Mouse (Mus musculus): ENCODE results near the gene Tppp. TPM values are rescaled to one million over a fixed set of nuclear protein-coding genes. Genes with fewer than 3 reads are reported as not detected.
"Not testable (repeated sequence)": the region's sequence is repeated elsewhere in the genome, so short reads cannot be mapped to it uniquely, and the experiment has no call there.

The Tppp gene
- polyA plus RNA-seq, 1 experiment from 2014 or later, result 1.8 TPM

DNA sequence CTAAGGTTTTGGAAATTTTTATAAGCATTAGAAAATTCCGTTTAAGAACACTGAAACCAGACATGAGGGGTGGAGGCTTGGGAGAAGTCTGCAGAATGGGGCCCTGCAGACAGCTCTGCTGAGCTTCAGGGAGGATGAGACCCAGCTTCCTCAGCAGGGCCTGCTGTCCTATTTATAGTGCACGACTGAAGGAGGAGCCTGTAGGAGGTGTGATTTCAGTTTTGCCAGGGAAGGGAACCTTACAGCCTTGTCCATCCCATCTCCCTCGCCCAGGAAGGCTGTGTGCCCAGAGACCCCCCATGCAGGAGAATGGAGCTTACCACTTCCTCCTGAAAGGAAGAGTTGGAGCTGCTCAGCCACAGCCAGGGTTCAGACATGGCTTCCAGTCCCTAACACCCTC, 1.5 kb downstream of the Tppp start:
- H3K4me2 ChIP-seq (replicated peaks; ENCODE audit: low read depth, low read length), result peak overlapping the region; percentile 100; the same call in 1 of the 2 replicates
- no peak overlapping the region for H3K9ac ChIP-seq (replicated peaks; ENCODE audit: low read depth, low read length)
- peak overlapping the region; percentile 48 for H3K4me3 ChIP-seq (ENCODE audit: low read depth, low read length)
- no peaks in the 10 kb centered on the region for H3K36me3 ChIP-seq (ENCODE audit: control insufficient read depth, insufficient read depth, low read length)
- H3K27me3 ChIP-seq (ENCODE audit: control insufficient read depth, insufficient read depth, low read length), result 0 out of 2 replicates have a peak, but pooled peaks cover 6% of the 10 kb centered on the region
- no peak for ATAC-seq (ENCODE audit: insufficient number of reproducible peaks, insufficient read depth, low FRiP score, low read depth)
- H3K27ac ChIP-seq (ENCODE audit: low read length), result no peak overlapping the region
- 21% methylated on average over 3 of the region's 3 CpGs for WGBS
- no peaks in the 10 kb centered on the region for H3K9me3 ChIP-seq (ENCODE audit: control insufficient read depth, low read depth, low read length)
- 0 out of 2 replicates have a peak, but pooled peaks cover 2% of the 10 kb centered on the region for H3K4me1 ChIP-seq (ENCODE audit: control insufficient read depth, insufficient read depth, low read length)

DNA sequence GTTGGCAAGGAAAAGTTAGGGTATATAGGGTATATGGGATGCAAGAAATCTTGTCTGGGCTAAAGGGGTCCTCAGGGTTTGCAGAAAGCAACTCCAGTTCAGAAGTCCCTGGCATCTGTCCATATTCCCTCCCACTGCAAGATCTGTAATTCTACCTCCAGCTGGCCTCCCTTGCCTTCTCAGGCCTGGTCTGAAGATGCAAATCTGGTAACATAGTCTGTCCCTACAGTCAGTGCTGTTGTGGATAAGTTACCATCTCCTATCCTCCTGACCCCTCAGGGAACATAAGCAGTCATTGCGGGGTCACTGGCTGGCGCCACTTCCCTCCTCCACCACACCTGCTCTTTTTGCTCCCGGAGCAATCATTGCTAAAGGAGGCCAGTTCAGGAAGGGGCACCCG, 6.7 kb downstream of the Tppp start:
- WGBS, result 69% methylated on average over 4 of the region's 4 CpGs
- Histone ChIP-seq H3K36me3 (ENCODE audit: control insufficient read depth, insufficient read depth, low read length) (no peaks in the 10 kb centered on the region), H3K4me3 (ENCODE audit: low read depth, low read length) (no peak overlapping the region), H3K9ac (replicated peaks; ENCODE audit: low read depth, low read length) (no peak overlapping the region), H3K4me2 (replicated peaks; ENCODE audit: low read depth, low read length) (no peak overlapping the region), H3K9me3 (ENCODE audit: control insufficient read depth, low read depth, low read length) (no peaks in the 10 kb centered on the region), H3K4me1 (ENCODE audit: control insufficient read depth, insufficient read depth, low read length) (no peaks in the 10 kb centered on the region), H3K27ac (ENCODE audit: low read length) (no peak overlapping the region), H3K27me3 (ENCODE audit: control insufficient read depth, insufficient read depth, low read length) (no peaks in the 10 kb centered on the region)
- ATAC-seq (ENCODE audit: insufficient number of reproducible peaks, insufficient read depth, low FRiP score, low read depth), result no peak

DNA sequence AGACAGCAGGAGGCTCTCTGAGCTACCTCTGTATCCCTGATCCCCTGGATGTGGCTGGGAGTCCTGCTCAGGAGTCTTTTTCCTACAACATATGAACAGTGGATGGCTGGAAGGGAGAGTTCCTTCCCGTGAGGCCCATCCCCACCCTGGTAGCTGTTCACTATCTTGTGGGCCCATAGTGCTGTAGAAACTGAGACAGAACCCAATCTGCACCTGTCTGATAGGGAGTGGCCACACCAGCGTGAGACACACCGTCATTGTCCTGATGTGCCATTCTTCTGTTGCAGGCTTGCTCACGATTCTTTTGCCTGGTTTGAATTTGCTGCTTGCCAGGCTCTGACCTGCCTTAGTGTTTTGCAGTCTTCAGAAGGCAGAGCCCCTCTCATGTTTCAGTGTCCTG, 8.2 kb downstream of the Tppp start:
- Histone ChIP-seq H3K4me2 (replicated peaks; ENCODE audit: low read depth, low read length) (no peak overlapping the region), H3K36me3 (ENCODE audit: control insufficient read depth, insufficient read depth, low read length) (no peaks in the 10 kb centered on the region), H3K27me3 (ENCODE audit: control insufficient read depth, insufficient read depth, low read length) (no peaks in the 10 kb centered on the region), H3K4me1 (ENCODE audit: control insufficient read depth, insufficient read depth, low read length) (no peaks in the 10 kb centered on the region), H3K27ac (ENCODE audit: low read length) (no peak overlapping the region), H3K9me3 (ENCODE audit: control insufficient read depth, low read depth, low read length) (no peaks in the 10 kb centered on the region), H3K4me3 (ENCODE audit: low read depth, low read length) (no peak overlapping the region), H3K9ac (replicated peaks; ENCODE audit: low read depth, low read length) (no peak overlapping the region)
- no peak for ATAC-seq (ENCODE audit: insufficient number of reproducible peaks, insufficient read depth, low FRiP score, low read depth)
- WGBS, result 74% methylated on average over 4 of the region's 4 CpGs

DNA sequence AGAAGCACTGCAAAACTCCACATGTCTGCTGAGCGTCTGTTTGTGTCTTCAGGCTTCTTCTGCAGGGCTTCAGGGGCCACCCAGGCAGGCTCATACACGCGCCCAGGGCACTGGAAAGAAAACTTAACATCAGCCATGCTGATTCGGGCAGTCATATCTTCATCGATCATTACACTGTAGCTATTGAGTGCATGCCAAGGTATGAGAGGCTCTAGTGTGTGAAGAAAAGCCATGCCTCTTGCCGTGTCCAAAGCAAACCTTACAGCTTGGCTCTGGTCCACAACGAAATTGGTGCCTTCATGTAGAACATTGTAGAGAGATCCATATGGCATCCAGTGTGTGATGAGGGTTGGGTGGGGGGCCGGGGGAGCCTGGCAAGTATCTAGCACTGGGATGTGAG, 9.8 kb downstream of the Tppp start:
- H3K27me3 ChIP-seq (ENCODE audit: control insufficient read depth, insufficient read depth, low read length); H3K4me1 ChIP-seq (ENCODE audit: control insufficient read depth, insufficient read depth, low read length); ATAC-seq (ENCODE audit: insufficient number of reproducible peaks, insufficient read depth, low FRiP score, low read depth); H3K4me2 ChIP-seq (replicated peaks; ENCODE audit: low read depth, low read length); H3K27ac ChIP-seq (ENCODE audit: low read length); H3K36me3 ChIP-seq (ENCODE audit: control insufficient read depth, insufficient read depth, low read length); H3K4me3 ChIP-seq (ENCODE audit: low read depth, low read length); H3K9me3 ChIP-seq (ENCODE audit: control insufficient read depth, low read depth, low read length); H3K9ac ChIP-seq (replicated peaks; ENCODE audit: low read depth, low read length): not testable (repeated sequence)
- 82% methylated on average over 8 of the region's 8 CpGs for WGBS

DNA sequence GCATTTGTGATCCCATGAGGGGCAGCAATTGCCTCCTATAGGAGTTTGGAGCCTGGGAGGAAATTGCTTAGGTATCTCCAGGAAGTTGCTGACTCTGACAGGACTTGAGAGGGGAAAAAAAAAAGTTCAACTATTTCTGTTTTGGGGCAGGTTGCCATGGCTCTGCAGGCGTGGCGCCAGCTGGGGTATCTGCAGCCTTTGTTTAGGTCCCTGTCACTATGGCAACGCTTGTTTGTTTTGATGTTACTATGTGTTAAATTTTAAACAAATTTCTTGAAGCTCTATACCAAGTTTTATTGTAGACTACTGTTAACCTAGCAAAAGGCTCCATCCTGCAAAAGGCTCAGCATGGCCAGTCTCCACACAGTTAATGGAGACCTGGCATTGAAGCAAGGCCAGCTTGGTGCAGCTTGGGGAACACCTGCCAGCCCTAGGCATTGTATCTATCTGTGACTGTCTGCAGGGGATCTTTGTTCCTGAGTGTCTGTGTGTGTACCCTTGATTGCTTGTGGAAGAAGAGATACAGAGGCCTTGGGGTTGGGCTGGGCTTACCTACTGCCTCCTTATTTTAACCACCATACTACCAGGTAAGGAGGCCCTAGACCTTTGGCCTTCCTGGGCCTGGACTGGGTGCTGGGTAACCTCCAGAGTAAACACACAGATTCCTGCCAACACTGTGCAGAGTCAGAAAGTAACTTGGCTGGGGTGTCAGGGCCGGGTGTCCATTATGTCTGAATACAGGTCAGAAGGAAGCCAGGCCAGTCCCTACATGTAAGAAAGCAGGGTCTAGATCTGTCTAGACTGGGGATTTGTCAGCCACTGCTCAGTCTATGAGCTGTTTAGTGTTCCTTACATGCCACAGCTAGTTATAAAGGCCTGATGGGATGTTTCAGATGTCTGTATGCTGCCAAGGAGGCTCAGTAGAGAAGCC, 16.2 kb downstream of the Tppp start:
- WGBS, result 68% methylated on average over 4 of the region's 4 CpGs
- Histone ChIP-seq H3K36me3 (ENCODE audit: control insufficient read depth, insufficient read depth, low read length) (no peaks in the 10 kb centered on the region), H3K27ac (ENCODE audit: low read length) (no peak overlapping the region), H3K4me3 (ENCODE audit: low read depth, low read length) (no peak overlapping the region), H3K4me2 (replicated peaks; ENCODE audit: low read depth, low read length) (no peak overlapping the region), H3K27me3 (ENCODE audit: control insufficient read depth, insufficient read depth, low read length) (no peaks in the 10 kb centered on the region), H3K4me1 (ENCODE audit: control insufficient read depth, insufficient read depth, low read length) (no peaks in the 10 kb centered on the region), H3K9me3 (ENCODE audit: control insufficient read depth, low read depth, low read length) (no peaks in the 10 kb centered on the region), H3K9ac (replicated peaks; ENCODE audit: low read depth, low read length) (no peak overlapping the region)
- peak; percentile 20; the same call in 1 of the 2 replicates for ATAC-seq (ENCODE audit: insufficient number of reproducible peaks, insufficient read depth, low FRiP score, low read depth)

DNA sequence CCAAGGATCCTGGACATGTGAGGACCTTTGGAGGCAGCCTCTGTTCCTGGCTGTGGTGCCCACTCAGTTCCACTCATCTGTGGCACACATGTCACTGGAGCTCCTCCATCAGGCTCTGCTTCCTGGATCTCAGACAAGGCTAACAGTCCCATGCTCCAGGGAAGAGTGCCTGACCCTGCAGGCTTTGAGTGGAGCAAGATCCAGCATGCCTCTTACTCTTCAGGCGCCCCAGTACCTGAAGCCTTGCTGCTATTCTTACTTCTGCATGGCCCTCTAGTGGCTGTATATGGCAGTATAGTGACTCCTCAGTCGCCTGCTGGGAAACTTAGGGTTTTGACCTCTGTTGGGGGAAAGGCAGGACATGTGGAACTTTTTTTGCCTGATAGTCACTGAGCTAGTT, 17.0 kb downstream of the Tppp start:
- H3K27ac ChIP-seq (ENCODE audit: low read length), result no peak overlapping the region
- ATAC-seq (ENCODE audit: insufficient number of reproducible peaks, insufficient read depth, low FRiP score, low read depth), result peak; percentile 48
- H3K9me3 ChIP-seq (ENCODE audit: control insufficient read depth, low read depth, low read length), result no peaks in the 10 kb centered on the region
- no peaks in the 10 kb centered on the region for H3K36me3 ChIP-seq (ENCODE audit: control insufficient read depth, insufficient read depth, low read length)
- 19% methylated on average over 2 of the region's 2 CpGs for WGBS
- no peak overlapping the region for H3K4me2 ChIP-seq (replicated peaks; ENCODE audit: low read depth, low read length)
- H3K9ac ChIP-seq (replicated peaks; ENCODE audit: low read depth, low read length), result no peak overlapping the region
- H3K27me3 ChIP-seq (ENCODE audit: control insufficient read depth, insufficient read depth, low read length), result no peaks in the 10 kb centered on the region
- H3K4me3 ChIP-seq (ENCODE audit: low read depth, low read length), result no peak overlapping the region
- H3K4me1 ChIP-seq (ENCODE audit: control insufficient read depth, insufficient read depth, low read length), result no peaks in the 10 kb centered on the region

DNA sequence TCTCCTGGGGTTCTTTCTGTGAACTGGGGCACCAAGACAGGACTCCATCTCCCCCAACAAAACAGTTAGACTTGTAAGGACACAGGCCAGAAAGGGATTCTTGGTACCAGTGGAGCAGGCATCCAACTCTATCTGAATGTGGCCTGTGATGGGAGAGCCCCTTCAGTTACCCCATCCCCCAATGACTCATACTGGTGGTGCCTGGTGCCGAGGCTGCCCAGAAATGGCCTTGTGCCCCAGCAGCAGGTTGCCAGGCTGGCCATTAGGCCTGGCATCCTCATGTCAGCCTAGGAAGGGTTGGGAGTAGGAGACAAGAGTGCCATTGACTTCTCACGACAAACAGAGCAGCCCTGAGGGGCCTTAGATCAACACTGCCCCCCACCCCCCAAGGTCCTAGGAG, 18.9 kb downstream of the Tppp start:
- Histone ChIP-seq H3K9me3 (ENCODE audit: control insufficient read depth, low read depth, low read length) (no peaks in the 10 kb centered on the region), H3K9ac (replicated peaks; ENCODE audit: low read depth, low read length) (no peak overlapping the region), H3K27me3 (ENCODE audit: control insufficient read depth, insufficient read depth, low read length) (no peaks in the 10 kb centered on the region), H3K27ac (ENCODE audit: low read length) (no peak overlapping the region), H3K4me3 (ENCODE audit: low read depth, low read length) (no peak overlapping the region), H3K4me1 (ENCODE audit: control insufficient read depth, insufficient read depth, low read length) (no peaks in the 10 kb centered on the region), H3K36me3 (ENCODE audit: control insufficient read depth, insufficient read depth, low read length) (no peaks in the 10 kb centered on the region), H3K4me2 (replicated peaks; ENCODE audit: low read depth, low read length) (no peak overlapping the region)
- no peak for ATAC-seq (ENCODE audit: insufficient number of reproducible peaks, insufficient read depth, low FRiP score, low read depth)
- 61% methylated on average over 2 of the region's 2 CpGs for WGBS

DNA sequence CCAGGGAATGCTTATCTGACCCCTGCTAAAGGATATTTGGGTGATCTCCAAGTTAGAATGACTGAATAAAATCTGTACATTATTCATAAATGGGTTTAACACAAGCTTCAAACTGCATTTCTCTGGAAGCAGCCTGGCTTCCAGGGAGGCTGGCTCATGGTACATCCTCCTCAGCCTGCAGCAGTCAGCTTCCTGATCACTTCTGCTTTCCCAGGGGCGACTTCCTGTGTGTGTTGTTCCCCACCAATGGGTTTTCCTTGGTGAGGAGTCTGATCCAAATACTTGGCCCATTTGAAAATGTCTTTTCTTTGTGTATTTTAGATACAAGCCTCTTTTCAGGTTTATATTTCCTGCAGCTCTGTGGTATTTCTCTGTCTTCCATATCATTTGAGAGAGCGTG, 19.8 kb downstream of the Tppp start:
- no peak for ATAC-seq (ENCODE audit: insufficient number of reproducible peaks, insufficient read depth, low FRiP score, low read depth)
- Histone ChIP-seq H3K9ac (replicated peaks; ENCODE audit: low read depth, low read length) (no peak overlapping the region), H3K4me1 (ENCODE audit: control insufficient read depth, insufficient read depth, low read length) (no peaks in the 10 kb centered on the region), H3K4me2 (replicated peaks; ENCODE audit: low read depth, low read length) (no peak overlapping the region), H3K36me3 (ENCODE audit: control insufficient read depth, insufficient read depth, low read length) (no peaks in the 10 kb centered on the region), H3K27ac (ENCODE audit: low read length) (no peak overlapping the region), H3K27me3 (ENCODE audit: control insufficient read depth, insufficient read depth, low read length) (no peaks in the 10 kb centered on the region), H3K4me3 (ENCODE audit: low read depth, low read length) (no peak overlapping the region), H3K9me3 (ENCODE audit: control insufficient read depth, low read depth, low read length) (no peaks in the 10 kb centered on the region)
- whole genome bisulfite sequencing, result 65% methylated on average over 2 of the region's 2 CpGs
